Mouse (Mus musculus): ENCODE data around the gene Pkp4.

GRCm38 (mm10) chr2:59183541-59183940 is 22.9 kb downstream of the Pkp4 start:
- TF ChIP-seq CTCF (IDR thresholded peaks at IDR 0.05; ENCODE audit: extremely low read depth, insufficient read depth, low read length) (no peak), POLR2A (IDR thresholded peaks at IDR 0.05; ENCODE audit: extremely low read depth, insufficient read depth, low read length) (no peak)

Measured in cortical plate, adult 2 months (tissue).